Mouse (Mus musculus) forebrain, embryonic 11.5 days (tissue): ENCODE data around the gene Alx3. TPM values are rescaled to one million over a fixed set of nuclear protein-coding genes. Genes with fewer than 3 reads are reported as not detected.
A peak's percentile ranks its signal among the peaks of the same experiment; 100 is the strongest.

Experiments
- ATAC-seq: fragments of 200-750 bp; cut with Nextera tagmentation; replicated peaks from 2 replicates; pipeline ENCODE4 v1.8.0; 2017; ENCODE audit warnings: moderate TSS enrichment; ENCODE audit not compliant: low FRiP score
- DNase-seq: peaks from one replicate; pipeline ENCODE4 v3.0.0-alpha.2; 2017; ENCODE audit warnings: low spot score
- H3K27ac ChIP-seq: fragments of 300-500 bp; sonication (generic); 2 replicates; pipeline ENCODE4 v1.5.1; 2014; ENCODE audit warnings: low read depth, low read length
- H3K27me3 ChIP-seq: fragments of 300-500 bp; sonication (generic); 2 replicates; pipeline ENCODE4 v1.6.1; 2014; ENCODE audit warnings: mild to moderate bottlenecking, low read length, mixed read lengths; ENCODE audit not compliant: control insufficient read depth, insufficient read depth
- H3K36me3 ChIP-seq: fragments of 300-500 bp; sonication (generic); 2 replicates; pipeline ENCODE4 v1.6.1; 2014; ENCODE audit warnings: mild to moderate bottlenecking, low read length, moderate library complexity, mixed read lengths; ENCODE audit not compliant: control insufficient read depth, insufficient read depth
- H3K4me1 ChIP-seq: fragments of 300-500 bp; sonication (generic); replicated peaks from 2 replicates; pipeline ENCODE4 v1.6.1; 2014; ENCODE audit warnings: low read length, mixed read lengths; ENCODE audit not compliant: control insufficient read depth, insufficient read depth
- H3K4me2 ChIP-seq: fragments of 300-500 bp; sonication (generic); 2 replicates; pipeline ENCODE4 v1.6.1; 2014; ENCODE audit warnings: low read depth, mild to moderate bottlenecking, low read length, moderate library complexity, mixed read lengths; ENCODE audit not compliant: severe bottlenecking
- H3K4me3 ChIP-seq: fragments of 300-500 bp; sonication (generic); 2 replicates; pipeline ENCODE4 v1.5.1; 2014; ENCODE audit warnings: low read depth, low read length
- H3K9ac ChIP-seq: fragments of 300-500 bp; sonication (generic); 2 replicates; pipeline ENCODE4 v1.6.1; 2014; ENCODE audit warnings: low read length
- H3K9me3 ChIP-seq: fragments of 300-500 bp; sonication (generic); 2 replicates; pipeline ENCODE4 v1.6.1; 2016; ENCODE audit warnings: low read length, mixed read lengths; ENCODE audit not compliant: control insufficient read depth
- WGBS: fragments of 180-500 bp; shearing (Covaris S2); extraction: QIAGEN DNeasy Blood & Tissue Kit; methylation state at CpG from one replicate; pipeline ENCODE4 v1.1.7; 2014; 5-methylcytosine and 5-hydroxymethylcytosine counted together
- polyA plus RNA-seq: library from polyadenylated mRNA; unstranded; fragments of >200 nt; fragmentation: Nextera tagmentation; extraction: Ambion mirVana; gene quantifications from 2 replicates; pipeline ENCODE4 v1.2.1, GENCODE M21; 2014

The Alx3 gene
- polyA plus RNA-seq, 1 experiment from 2014 or later = 16.9 TPM

- H3K9ac ChIP-seq = no peak overlapping the region
- no peaks in the 10 kb centered on the region for H3K27me3 ChIP-seq
- DNase-seq = no peak
- WGBS = 80% methylated on average over 4 of the region's 4 CpGs
- H3K4me1 ChIP-seq = no peaks in the 10 kb centered on the region
- no peak overlapping the region for H3K4me3 ChIP-seq
- no peak for ATAC-seq
- peaks cover 6% of the 10 kb centered on the region; the same call in 1 of the 2 replicates for H3K36me3 ChIP-seq
- H3K9me3 ChIP-seq = no peaks in the 10 kb centered on the region
- H3K4me2 ChIP-seq = no peak overlapping the region
- no peak overlapping the region for H3K27ac ChIP-seq
Measured at GRCm38 (mm10) chr3:107608808-107609207, 14.0 kb downstream of the Alx3 start.

- no peak overlapping the region for H3K27ac ChIP-seq
- H3K9me3 ChIP-seq = no peaks in the 10 kb centered on the region
- ATAC-seq (no peak), DNase-seq (no peak)
- H3K36me3 ChIP-seq = peaks cover 11% of the 10 kb centered on the region; the same call in 1 of the 2 replicates
- WGBS = 61% methylated on average over 3 of the region's 3 CpGs
- no peaks in the 10 kb centered on the region for H3K27me3 ChIP-seq
- no peaks in the 10 kb centered on the region for H3K4me1 ChIP-seq
- no peak overlapping the region for H3K9ac ChIP-seq
- H3K4me3 ChIP-seq = no peak overlapping the region
- H3K4me2 ChIP-seq = no peak overlapping the region
Measured at GRCm38 (mm10) chr3:107609376-107609775, 14.5 kb downstream of the Alx3 start.

GRCm38 (mm10) chr3:107611394-107611793 lies 16.6 kb downstream of the Alx3 start:
- whole genome bisulfite sequencing = 76% methylated on average over 4 of the region's 4 CpGs
- no peak overlapping the region for H3K4me3 ChIP-seq
- no peaks in the 10 kb centered on the region for H3K27me3 ChIP-seq
- no peak for DNase-seq
- no peak overlapping the region for H3K9ac ChIP-seq
- peaks cover 21% of the 10 kb centered on the region; the same call in 1 of the 2 replicates for H3K36me3 ChIP-seq
- H3K9me3 ChIP-seq = no peaks in the 10 kb centered on the region
- no peak for ATAC-seq
- no peaks in the 10 kb centered on the region for H3K4me1 ChIP-seq
- H3K27ac ChIP-seq = no peak overlapping the region
- H3K4me2 ChIP-seq = no peak overlapping the region

- Histone ChIP-seq H3K4me2 (no peak overlapping the region), H3K27ac (no peak overlapping the region), H3K4me1 (no peaks in the 10 kb centered on the region), H3K4me3 (no peak overlapping the region), H3K36me3 (peaks cover 29% of the 10 kb centered on the region), H3K9me3 (no peaks in the 10 kb centered on the region), H3K27me3 (no peaks in the 10 kb centered on the region), H3K9ac (no peak overlapping the region)
- ATAC-seq (peak; percentile 65), DNase-seq (peak; percentile 82)
- 89% methylated on average over 11 of the region's 11 CpGs for WGBS
Measured at GRCm38 (mm10) chr3:107612902-107613525, 18.2 kb downstream of the Alx3 start.

GRCm38 (mm10) chr3:107617800-107618199 lies 23.0 kb downstream of the Alx3 start:
- ATAC-seq (no peak), DNase-seq (no peak)
- WGBS = 94% methylated on average over 3 of the region's 3 CpGs
- Histone ChIP-seq H3K9ac (no peak overlapping the region), H3K27me3 (no peaks in the 10 kb centered on the region), H3K4me1 (no peaks in the 10 kb centered on the region), H3K36me3 (peaks cover 31% of the 10 kb centered on the region), H3K9me3 (no peaks in the 10 kb centered on the region), H3K4me3 (no peak overlapping the region), H3K27ac (no peak overlapping the region), H3K4me2 (no peak overlapping the region)

- Histone ChIP-seq H3K9me3 (no peaks in the 10 kb centered on the region), H3K4me2 (no peak overlapping the region), H3K9ac (no peak overlapping the region), H3K4me1 (no peaks in the 10 kb centered on the region), H3K4me3 (no peak overlapping the region), H3K36me3 (peaks cover 31% of the 10 kb centered on the region), H3K27me3 (no peaks in the 10 kb centered on the region), H3K27ac (no peak overlapping the region)
- no peak for DNase-seq
- no peak for ATAC-seq
- WGBS = 88% methylated on average over 6 of the region's 6 CpGs
Measured at GRCm38 (mm10) chr3:107619911-107620310, 25.1 kb downstream of the Alx3 start.

- Histone ChIP-seq H3K36me3 (peaks cover 30% of the 10 kb centered on the region), H3K4me3 (no peak overlapping the region), H3K4me1 (no peaks in the 10 kb centered on the region), H3K27ac (no peak overlapping the region), H3K9ac (no peak overlapping the region), H3K4me2 (no peak overlapping the region), H3K27me3 (no peaks in the 10 kb centered on the region), H3K9me3 (no peaks in the 10 kb centered on the region)
- 92% methylated on average over 21 of the region's 21 CpGs for WGBS
- ATAC-seq (no peak), DNase-seq (no peak)
Measured at GRCm38 (mm10) chr3:107621286-107622075, 26.6 kb downstream of the Alx3 start.

GRCm38 (mm10) chr3:107622537-107622936 lies 27.7 kb downstream of the Alx3 start:
- no peaks in the 10 kb centered on the region for H3K9me3 ChIP-seq
- no peak overlapping the region for H3K4me3 ChIP-seq
- DNase-seq (no peak), ATAC-seq (no peak)
- no peaks in the 10 kb centered on the region for H3K4me1 ChIP-seq
- H3K4me2 ChIP-seq = no peak overlapping the region
- no peak overlapping the region for H3K9ac ChIP-seq
- H3K27ac ChIP-seq = no peak overlapping the region
- H3K27me3 ChIP-seq = no peaks in the 10 kb centered on the region
- H3K36me3 ChIP-seq = peaks cover 26% of the 10 kb centered on the region
- WGBS = 93% methylated on average over 7 of the region's 7 CpGs
